Mouse (Mus musculus) kidney, postnatal 0 days (tissue): ENCODE measurements around the gene Sgip1. TPM values are rescaled to one million over a fixed set of nuclear protein-coding genes. Genes with fewer than 3 reads are reported as not detected.
A peak's percentile ranks its signal among the peaks of the same experiment; 100 is the strongest.

Experiments used
- ATAC-seq: fragments of 200-750 bp; cut with Nextera tagmentation; replicated peaks from 2 replicates; pipeline ENCODE4 v1.8.0; 2017; ENCODE audit warnings: low read depth, moderate number of reproducible peaks, moderate TSS enrichment, moderate library complexity; ENCODE audit not compliant: low FRiP score
- DNase-seq: peaks from one replicate; pipeline ENCODE4 v3.0.0-alpha.2; 2016; ENCODE audit warnings: low spot score
- H3K27ac ChIP-seq: fragments of 300-500 bp; sonication (generic); 2 replicates; pipeline ENCODE4 v1.5.1; 2014; ENCODE audit warnings: mild to moderate bottlenecking
- H3K27me3 ChIP-seq: fragments of 300-500 bp; sonication (generic); 2 replicates; pipeline ENCODE4 v1.6.1; 2014; ENCODE audit warnings: low read length, mixed read lengths; ENCODE audit not compliant: insufficient read depth
- H3K36me3 ChIP-seq: fragments of 300-500 bp; sonication (generic); 2 replicates; pipeline ENCODE4 v1.6.1; 2014; ENCODE audit warnings: low read length, mixed read lengths; ENCODE audit not compliant: insufficient read depth
- H3K4me1 ChIP-seq: fragments of 300-500 bp; sonication (generic); replicated peaks from 2 replicates; pipeline ENCODE4 v1.6.1; 2014; ENCODE audit warnings: antibody characterized with exemption, low read length, mixed read lengths; ENCODE audit not compliant: insufficient read depth
- H3K4me2 ChIP-seq: fragments of 300-500 bp; sonication (generic); 2 replicates; pipeline ENCODE4 v1.6.1; 2014; ENCODE audit warnings: mild to moderate bottlenecking, low read length, moderate library complexity, mixed read lengths
- H3K4me3 ChIP-seq: fragments of 300-500 bp; sonication (generic); replicated peaks from 2 replicates; pipeline ENCODE4 v1.5.1; 2014; ENCODE audit warnings: low read depth, low read length
- H3K9ac ChIP-seq: fragments of 300-500 bp; sonication (generic); 2 replicates; pipeline ENCODE4 v1.6.1; 2014; ENCODE audit warnings: low read depth, low read length
- H3K9me3 ChIP-seq: fragments of 300-500 bp; sonication (generic); replicated peaks from 2 replicates; pipeline ENCODE4 v1.6.1; 2016; ENCODE audit warnings: low read length, inconsistent platforms, mixed read lengths
- CTCF ChIP-seq: IDR thresholded peaks from 2 replicates; pipeline ENCODE4 v1.5.1; 2016; ENCODE audit warnings: antibody characterized with exemption, low read depth, mild to moderate bottlenecking, moderate library complexity
- WGBS: fragments of 180-500 bp; shearing (Covaris S2); extraction: QIAGEN DNeasy Blood & Tissue Kit; methylation state at CpG from one replicate; pipeline ENCODE4 v1.1.7; 2014; 5-methylcytosine and 5-hydroxymethylcytosine counted together
- polyA plus RNA-seq: library from polyadenylated mRNA; unstranded; fragments of >200 nt; fragmentation: Nextera tagmentation; extraction: Ambion mirVana; gene quantifications from 2 replicates; pipeline ENCODE4 v1.2.1, GENCODE M21; 2015

The Sgip1 gene
- polyA plus RNA-seq, 1 experiment from 2014 or later, result 7.6 TPM

GRCm38 (mm10) chr4:102792100-102792790, 51.1 kb downstream of the Sgip1 start:
- H3K9ac ChIP-seq, result no peak overlapping the region
- no peaks in the 10 kb centered on the region for H3K36me3 ChIP-seq
- H3K4me2 ChIP-seq, result no peak overlapping the region
- no peaks in the 10 kb centered on the region for H3K4me1 ChIP-seq
- TF ChIP-seq CTCF, result no peak
- H3K27me3 ChIP-seq, result no peaks in the 10 kb centered on the region
- ATAC-seq (no peak), DNase-seq (no peak)
- 0 out of 2 replicates have a peak overlapping the region, but pooled peaks have one; percentile 5 for H3K27ac ChIP-seq
- H3K4me3 ChIP-seq, result no peak overlapping the region
- H3K9me3 ChIP-seq, result no peaks in the 10 kb centered on the region
- WGBS, result 65% methylated on average over 8 of the region's 8 CpGs

GRCm38 (mm10) chr4:102801471-102801870, 60.4 kb downstream of the Sgip1 start:
- Histone ChIP-seq H3K9ac (no peak overlapping the region), H3K36me3 (no peaks in the 10 kb centered on the region), H3K4me3 (no peak overlapping the region), H3K27me3 (no peaks in the 10 kb centered on the region), H3K27ac (no peak overlapping the region), H3K4me2 (no peak overlapping the region), H3K9me3 (no peaks in the 10 kb centered on the region), H3K4me1 (no peaks in the 10 kb centered on the region)
- ATAC-seq, result no peak
- DNase-seq, result no peak
- 84% methylated on average over 1 of the region's 1 CpGs for WGBS
- no peak for TF ChIP-seq CTCF

- H3K27me3 ChIP-seq, result no peaks in the 10 kb centered on the region
- H3K4me3 ChIP-seq, result no peak overlapping the region
- H3K36me3 ChIP-seq, result no peaks in the 10 kb centered on the region
- H3K9me3 ChIP-seq, result no peaks in the 10 kb centered on the region
- 93% methylated on average over 4 of the region's 4 CpGs for WGBS
- no peak for TF ChIP-seq CTCF
- no peak overlapping the region for H3K4me2 ChIP-seq
- DNase-seq (no peak), ATAC-seq (no peak)
- no peak overlapping the region for H3K27ac ChIP-seq
- H3K4me1 ChIP-seq, result no peaks in the 10 kb centered on the region
- H3K9ac ChIP-seq, result no peak overlapping the region
Measured at GRCm38 (mm10) chr4:102801936-102802335, 60.8 kb downstream of the Sgip1 start.

GRCm38 (mm10) chr4:102804611-102805010, 63.5 kb downstream of the Sgip1 start:
- H3K4me1 ChIP-seq, result no peaks in the 10 kb centered on the region
- H3K9ac ChIP-seq, result no peak overlapping the region
- H3K4me3 ChIP-seq, result no peak overlapping the region
- no peak for DNase-seq
- no peaks in the 10 kb centered on the region for H3K9me3 ChIP-seq
- WGBS, result 43% methylated on average over 5 of the region's 5 CpGs
- TF ChIP-seq CTCF, result no peak
- H3K4me2 ChIP-seq, result no peak overlapping the region
- no peak for ATAC-seq
- H3K27me3 ChIP-seq, result no peaks in the 10 kb centered on the region
- no peaks in the 10 kb centered on the region for H3K36me3 ChIP-seq
- H3K27ac ChIP-seq, result no peak overlapping the region

GRCm38 (mm10) chr4:102806987-102807386, 65.9 kb downstream of the Sgip1 start:
- H3K4me3 ChIP-seq, result no peak overlapping the region
- H3K9me3 ChIP-seq, result no peaks in the 10 kb centered on the region
- no peaks in the 10 kb centered on the region for H3K36me3 ChIP-seq
- no peak for ATAC-seq
- DNase-seq, result no peak
- H3K27me3 ChIP-seq, result no peaks in the 10 kb centered on the region
- WGBS, result 91% methylated on average over 3 of the region's 3 CpGs
- no peak for TF ChIP-seq CTCF
- no peaks in the 10 kb centered on the region for H3K4me1 ChIP-seq
- H3K4me2 ChIP-seq, result no peak overlapping the region
- H3K9ac ChIP-seq, result no peak overlapping the region
- no peak overlapping the region for H3K27ac ChIP-seq

- ATAC-seq (no peak), DNase-seq (no peak)
- H3K4me1 ChIP-seq, result no peaks in the 10 kb centered on the region
- no peak for TF ChIP-seq CTCF
- no peak overlapping the region for H3K27ac ChIP-seq
- no peaks in the 10 kb centered on the region for H3K36me3 ChIP-seq
- no peak overlapping the region for H3K4me3 ChIP-seq
- no peak overlapping the region for H3K9ac ChIP-seq
- no peaks in the 10 kb centered on the region for H3K27me3 ChIP-seq
- no peak overlapping the region for H3K4me2 ChIP-seq
- no peaks in the 10 kb centered on the region for H3K9me3 ChIP-seq
Measured at GRCm38 (mm10) chr4:102808258-102808657, 67.2 kb downstream of the Sgip1 start.

GRCm38 (mm10) chr4:102809296-102809695, 68.2 kb downstream of the Sgip1 start:
- no peak overlapping the region for H3K4me2 ChIP-seq
- H3K27ac ChIP-seq, result no peak overlapping the region
- DNase-seq (no peak), ATAC-seq (no peak)
- H3K27me3 ChIP-seq, result no peaks in the 10 kb centered on the region
- H3K4me3 ChIP-seq, result no peak overlapping the region
- H3K9me3 ChIP-seq, result no peaks in the 10 kb centered on the region
- 74% methylated on average over 4 of the region's 4 CpGs for WGBS
- H3K9ac ChIP-seq, result no peak overlapping the region
- no peaks in the 10 kb centered on the region for H3K4me1 ChIP-seq
- no peaks in the 10 kb centered on the region for H3K36me3 ChIP-seq
- no peak for TF ChIP-seq CTCF
